Mouse (Mus musculus): Measurements from ENCODE around the gene Xxylt1.

Gene Xxylt1

GRCm38 (mm10) chr16:31015271-31015670 lies 66.0 kb downstream of the Xxylt1 start:
- ChIA-PET CTCF (interaction anchor here in 2 of 4 experiments (0.7 to 1.8 kb wide), 2 partner anchors 28 to 56 kb away, joined by 4 to 7 read pairs; no protein-coding TSS in a partner anchor), POLR2A (interaction anchor here in 2 of 4 experiments (0.6 to 12.8 kb wide), 11 partner anchors 9 to 406 kb away, joined by 3 to 191 read pairs (median 4); no protein-coding TSS in a partner anchor)

- POLR2A ChIA-PET: interaction anchor here in 3 of 4 experiments (0.7 to 15.0 kb wide), 14 partner anchors 7 to 497 kb away, joined by 3 to 191 read pairs (median 3); no protein-coding TSS in a partner anchor
- CTCF ChIA-PET: interaction anchor here in 2 of 4 experiments (0.5 to 0.6 kb wide), 2 partner anchors 12 to 826 kb away, joined by 3 to 5 read pairs; no protein-coding TSS in a partner anchor
Observed at GRCm38 (mm10) chr16:31012236-31012635, 69.0 kb downstream of the Xxylt1 start.

- ChIA-PET CTCF (no interaction called here), POLR2A (interaction anchor here in 2 of 4 experiments (0.6 to 15.0 kb wide), 8 partner anchors 8 to 397 kb away, joined by 3 to 191 read pairs (median 4); no protein-coding TSS in a partner anchor)
Observed at GRCm38 (mm10) chr16:31010443-31010842, 70.8 kb downstream of the Xxylt1 start.

GRCm38 (mm10) chr16:31008326-31008725 lies 72.9 kb downstream of the Xxylt1 start:
- POLR2A ChIA-PET: interaction anchor here in 3 of 4 experiments (0.7 to 15.0 kb wide), 13 partner anchors 9 to 456 kb away, joined by 3 to 191 read pairs (median 3); partner anchors contain the start of gene Xxylt1 (in 1 of the 3)

GRCm38 (mm10) chr16:31007582-31007981 lies 73.7 kb downstream of the Xxylt1 start:
- ChIA-PET POLR2A (interaction anchor here in 3 of 4 experiments (0.6 to 15.0 kb wide), 16 partner anchors 11 to 455 kb away, joined by 3 to 191 read pairs (median 5); partner anchors contain the start of gene Acap2 (in 1 of the 3)), CTCF (interaction anchor here in 3 of 4 experiments (0.6 to 3.8 kb wide), 5 partner anchors 19 to 487 kb away, joined by 3 to 13 read pairs (median 3); no protein-coding TSS in a partner anchor)

More at GRCm38 (mm10) chr16:31008326-31008725, 72.9 kb downstream of the Xxylt1 start:
- CTCF ChIA-PET: interaction anchor here in 2 of 4 experiments (0.7 to 1.3 kb wide), 5 partner anchors 31 to 476 kb away, joined by 3 to 4 read pairs (median 3); no protein-coding TSS in a partner anchor

- CTCF ChIA-PET: interaction anchor here in 3 of 4 experiments (0.6 to 3.8 kb wide), 8 partner anchors 28 to 452 kb away, joined by 3 to 13 read pairs (median 4); no protein-coding TSS in a partner anchor
Observed at GRCm38 (mm10) chr16:31005693-31006092, 75.5 kb downstream of the Xxylt1 start.

GRCm38 (mm10) chr16:31004321-31004682 lies 76.9 kb downstream of the Xxylt1 start:
- ChIA-PET CTCF (interaction anchor here in 2 of 4 experiments (0.8 to 3.8 kb wide), 2 partner anchors 12 to 66 kb away, joined by 3 to 13 read pairs; no protein-coding TSS in a partner anchor), POLR2A (interaction anchor here in 3 of 4 experiments (0.5 to 15.0 kb wide), 35 partner anchors 7 to 939 kb away, joined by 3 to 191 read pairs (median 5); partner anchors contain the start of gene Fam43a (in 1 of the 3))

More at GRCm38 (mm10) chr16:31005693-31006092, 75.5 kb downstream of the Xxylt1 start:
- POLR2A ChIA-PET: interaction anchor here in 3 of 4 experiments (0.6 to 15.0 kb wide), 57 partner anchors 9 to 1629 kb away, joined by 3 to 191 read pairs (median 5); partner anchors contain the start of genes Acap2 (in 1 of the 3), Fam43a (in 1 of the 3) and Xxylt1 (in 1 of the 3)

GRCm38 (mm10) chr16:31003592-31004320 lies 77.5 kb downstream of the Xxylt1 start:
- ChIA-PET CTCF (interaction anchor here in 2 of 4 experiments (0.7 to 3.8 kb wide), 3 partner anchors 13 to 67 kb away, joined by 3 to 13 read pairs (median 3); no protein-coding TSS in a partner anchor), POLR2A (interaction anchor here (0.5 to 15.0 kb wide), 38 partner anchors 8 to 626 kb away, joined by 3 to 191 read pairs (median 4); partner anchors contain the start of gene Fam43a (in 1 of the 4))

- CTCF ChIA-PET: interaction anchor here in 1 of 4 experiments (0.7 kb wide), 1 partner anchor 68 kb away, joined by 3 read pairs; no protein-coding TSS in a partner anchor
- POLR2A ChIA-PET: interaction anchor here in 3 of 4 experiments (0.5 to 15.0 kb wide), 25 partner anchors 8 to 437 kb away, joined by 3 to 191 read pairs (median 4); partner anchors contain the start of gene Fam43a (in 1 of the 3)
Observed at GRCm38 (mm10) chr16:31002926-31003325, 78.3 kb downstream of the Xxylt1 start.

GRCm38 (mm10) chr16:31002117-31002516 lies 79.1 kb downstream of the Xxylt1 start:
- CTCF ChIA-PET: no interaction called here
- POLR2A ChIA-PET: interaction anchor here in 3 of 4 experiments (0.5 to 15.0 kb wide), 16 partner anchors 7 to 438 kb away, joined by 3 to 191 read pairs (median 4); partner anchors contain the start of gene Fam43a (in 1 of the 3)

GRCm38 (mm10) chr16:30998711-30999110 lies 82.5 kb downstream of the Xxylt1 start:
- ChIA-PET POLR2A (interaction anchor here in 2 of 4 experiments (1.0 to 15.0 kb wide), 3 partner anchors 10 to 21 kb away, joined by 3 to 191 read pairs (median 4); no protein-coding TSS in a partner anchor), CTCF (interaction anchor here in 2 of 4 experiments (0.5 to 0.6 kb wide), 2 partner anchors 172 to 964 kb away, joined by 5 to 12 read pairs; no protein-coding TSS in a partner anchor)

GRCm38 (mm10) chr16:30998048-30998447 lies 83.2 kb downstream of the Xxylt1 start:
- ChIA-PET CTCF (interaction anchor here in 1 of 4 experiments (0.6 kb wide), 1 partner anchor 173 kb away, joined by 5 read pairs; no protein-coding TSS in a partner anchor), POLR2A (no interaction called here)

GRCm38 (mm10) chr16:30995446-30995845 lies 85.8 kb downstream of the Xxylt1 start:
- ChIA-PET CTCF (no interaction called here), POLR2A (interaction anchor here in 1 of 4 experiments (1.3 to 5.1 kb wide), 2 partner anchors 9 to 16 kb away, joined by 3 to 28 read pairs; no protein-coding TSS in a partner anchor)

GRCm38 (mm10) chr16:30994881-30995280 lies 86.4 kb downstream of the Xxylt1 start:
- POLR2A ChIA-PET: interaction anchor here in 1 of 4 experiments (1.3 to 5.1 kb wide), 2 partner anchors 10 to 17 kb away, joined by 3 to 28 read pairs; no protein-coding TSS in a partner anchor
- CTCF ChIA-PET: no interaction called here

- POLR2A ChIA-PET: interaction anchor here in 1 of 4 experiments (5.1 kb wide), 1 partner anchor 10 kb away, joined by 28 read pairs; no protein-coding TSS in a partner anchor
- CTCF ChIA-PET: no interaction called here
Observed at GRCm38 (mm10) chr16:30994296-30994695, 86.9 kb downstream of the Xxylt1 start.

GRCm38 (mm10) chr16:30992568-30992967 lies 88.7 kb downstream of the Xxylt1 start:
- CTCF ChIA-PET: no interaction called here
- POLR2A ChIA-PET: interaction anchor here in 2 of 4 experiments (1.3 to 5.1 kb wide), 3 partner anchors 11 to 40 kb away, joined by 3 to 28 read pairs (median 4); no protein-coding TSS in a partner anchor

GRCm38 (mm10) chr16:30990661-30991060 lies 90.6 kb downstream of the Xxylt1 start:
- ChIA-PET POLR2A (interaction anchor here in 2 of 4 experiments (1.2 to 2.3 kb wide), 4 partner anchors 9 to 15 kb away, joined by 4 to 12 read pairs (median 5); no protein-coding TSS in a partner anchor), CTCF (interaction anchor here in 2 of 4 experiments (0.6 to 1.0 kb wide), 2 partner anchors 13 to 467 kb away, joined by 3 read pairs; no protein-coding TSS in a partner anchor)

- CTCF ChIA-PET: interaction anchor here in 2 of 4 experiments (0.6 kb wide), 2 partner anchors 19 to 68 kb away, joined by 3 read pairs; no protein-coding TSS in a partner anchor
- POLR2A ChIA-PET: interaction anchor here in 1 of 4 experiments (0.6 to 1.7 kb wide), 4 partner anchors 9 to 246 kb away, joined by 3 read pairs; no protein-coding TSS in a partner anchor
Observed at GRCm38 (mm10) chr16:30988225-30988624, 93.0 kb downstream of the Xxylt1 start.

Measured in embryonic stem cell, embryonic (primary cell).